Mouse (Mus musculus): ENCODE data around the gene 1600014C23Rik.

DNA sequence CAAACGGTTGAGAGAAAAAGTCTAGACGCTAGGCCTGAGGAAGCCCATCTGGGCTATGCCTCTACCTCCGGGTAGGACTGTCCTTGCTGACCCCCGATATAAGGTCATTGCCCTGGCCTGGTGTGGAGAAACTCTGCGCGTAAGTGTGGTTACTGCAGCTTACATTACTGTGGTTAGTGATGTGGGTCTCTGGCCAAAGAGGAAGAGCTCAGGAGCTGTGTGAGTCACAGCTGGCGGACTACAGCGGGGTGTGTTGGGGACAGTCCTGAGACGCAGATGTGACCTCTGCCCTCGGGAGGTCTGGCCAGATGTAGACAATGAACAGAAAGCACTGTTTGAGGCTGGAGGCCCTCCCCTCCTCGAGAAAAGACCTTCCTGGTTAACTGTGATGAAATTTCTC, 19.0 kb upstream of the 1600014C23Rik start:
- TF ChIP-seq SIN3A (IDR thresholded peaks at IDR 0.05; ENCODE audit: low read length) (no peak), JUND (IDR thresholded peaks at IDR 0.05; ENCODE audit: low read depth, low read length) (no peak), USF2 (IDR thresholded peaks at IDR 0.05; ENCODE audit: borderline replicate concordance in 1 of 2, insufficient read depth in 1 of 2, low read depth in 1 of 2, low read length in 2 of 2) (no peak), RCOR1 (IDR thresholded peaks at IDR 0.05; ENCODE audit: low read depth, low read length) (no peak), CTCF (IDR thresholded peaks at IDR 0.05 in 2 of 3, conservative IDR thresholded peaks at IDR 0.05 in 1 of 3; ENCODE audit: control insufficient read depth in 1 of 3, insufficient read depth in 1 of 3, low read depth in 2 of 3, low read length in 3 of 3, poor library complexity in 1 of 3, severe bottlenecking in 1 of 3) (no peak), MAFK (IDR thresholded peaks at IDR 0.05; ENCODE audit: borderline replicate concordance, low read depth, low read length) (no peak)
